Mouse (Mus musculus): ENCODE measurements at regions not wholly inside any gene's neighbourhood (a gene's known extent, or its start where the extent isn't known, plus 50 kb on each side); places are given as distances from the start of the nearest gene placed in this dataset.

GRCm38 (mm10) chr16:74520501-74520900 lies 108.9 kb upstream of the Robo2 start:
- H3K4me3 ChIP-seq, result no peak overlapping the region
- no peaks in the 10 kb centered on the region for H3K27me3 ChIP-seq (ENCODE audit: low read depth, poor library complexity, severe bottlenecking)

GRCm38 (mm10) chr16:74517888-74518287 lies 106.3 kb upstream of the Robo2 start:
- Histone ChIP-seq H3K27me3 (ENCODE audit: low read depth, poor library complexity, severe bottlenecking) (no peaks in the 10 kb centered on the region), H3K9me3 (replicated peaks) (no peaks in the 10 kb centered on the region), H3K4me3 (no peak overlapping the region), H3K36me3 (no peaks in the 10 kb centered on the region), H3K4me1 (no peaks in the 10 kb centered on the region), H3K27ac (replicated peaks) (no peak overlapping the region)
- 87% methylated on average over 1 of the region's 1 CpGs for WGBS
- no peak for DNase-seq (ENCODE audit: low spot score)

More at GRCm38 (mm10) chr16:74520501-74520900, 108.9 kb upstream of the Robo2 start:
- Histone ChIP-seq H3K4me1 (no peaks in the 10 kb centered on the region), H3K36me3 (no peaks in the 10 kb centered on the region), H3K9me3 (replicated peaks) (no peaks in the 10 kb centered on the region), H3K27ac (replicated peaks) (no peak overlapping the region)
- no peak for DNase-seq (ENCODE audit: low spot score)
- 93% methylated on average over 4 of the region's 4 CpGs for WGBS

- no peaks in the 10 kb centered on the region for H3K27me3 ChIP-seq (ENCODE audit: low read depth, poor library complexity, severe bottlenecking)
- no peaks in the 10 kb centered on the region for H3K9me3 ChIP-seq (replicated peaks)
- no peaks in the 10 kb centered on the region for H3K36me3 ChIP-seq
- H3K4me3 ChIP-seq, result no peak overlapping the region
- H3K27ac ChIP-seq (replicated peaks), result no peak overlapping the region
- DNase-seq (ENCODE audit: low spot score), result no peak
- WGBS, result 93% methylated on average over 4 of the region's 4 CpGs
- no peaks in the 10 kb centered on the region for H3K4me1 ChIP-seq
Observed at GRCm38 (mm10) chr16:74517374-74517773, 105.7 kb upstream of the Robo2 start.

DNA sequence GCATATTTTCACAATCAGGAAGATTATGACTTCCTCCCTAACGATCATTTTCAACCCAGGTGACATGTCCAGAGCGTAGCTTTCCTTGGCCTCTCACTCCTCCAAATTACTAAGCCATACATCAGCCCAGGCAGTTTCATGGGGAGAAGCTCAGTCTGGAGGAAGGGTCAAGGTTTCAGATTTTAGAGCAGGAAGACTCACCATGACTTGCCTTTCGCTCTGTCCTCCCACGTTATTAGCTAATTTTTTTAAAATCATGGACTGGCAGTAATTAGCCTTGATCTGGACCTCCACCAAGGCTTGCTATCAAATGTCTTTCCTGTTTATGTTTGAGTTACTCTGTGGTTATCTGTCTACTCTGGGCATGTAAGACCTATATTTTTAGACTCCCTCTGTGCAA lies 102.9 kb upstream of the Robo2 start:
- H3K36me3 ChIP-seq, result no peaks in the 10 kb centered on the region
- 79% methylated on average over 4 of the region's 4 CpGs for WGBS
- H3K27ac ChIP-seq (replicated peaks), result no peak overlapping the region
- no peaks in the 10 kb centered on the region for H3K9me3 ChIP-seq (replicated peaks)
- DNase-seq (ENCODE audit: low spot score), result no peak
- H3K4me1 ChIP-seq, result no peaks in the 10 kb centered on the region
- H3K27me3 ChIP-seq (ENCODE audit: low read depth, poor library complexity, severe bottlenecking), result no peaks in the 10 kb centered on the region
- no peak overlapping the region for H3K4me3 ChIP-seq

DNA sequence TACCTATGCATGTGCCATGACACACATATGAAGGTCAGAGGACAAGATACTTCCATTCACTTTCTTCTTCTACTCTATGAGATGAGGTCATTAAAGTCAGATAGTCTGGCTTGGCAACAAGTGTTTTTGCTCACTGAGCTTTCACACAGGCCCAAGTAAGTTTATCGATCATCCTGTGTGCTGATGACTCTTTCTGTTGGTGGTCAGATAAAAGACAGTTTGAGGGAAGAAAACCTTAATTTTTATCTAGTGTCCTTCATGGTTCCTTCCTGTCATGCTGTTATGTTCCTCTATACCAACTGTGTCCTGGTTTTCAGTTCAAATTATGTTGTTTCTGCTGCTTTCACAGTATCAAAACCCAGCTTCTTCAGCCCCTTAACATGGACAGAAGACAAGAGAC lies 98.8 kb upstream of the Robo2 start:
- WGBS, result 94% methylated on average over 1 of the region's 1 CpGs
- no peaks in the 10 kb centered on the region for H3K27me3 ChIP-seq (ENCODE audit: low read depth, poor library complexity, severe bottlenecking)

DNA sequence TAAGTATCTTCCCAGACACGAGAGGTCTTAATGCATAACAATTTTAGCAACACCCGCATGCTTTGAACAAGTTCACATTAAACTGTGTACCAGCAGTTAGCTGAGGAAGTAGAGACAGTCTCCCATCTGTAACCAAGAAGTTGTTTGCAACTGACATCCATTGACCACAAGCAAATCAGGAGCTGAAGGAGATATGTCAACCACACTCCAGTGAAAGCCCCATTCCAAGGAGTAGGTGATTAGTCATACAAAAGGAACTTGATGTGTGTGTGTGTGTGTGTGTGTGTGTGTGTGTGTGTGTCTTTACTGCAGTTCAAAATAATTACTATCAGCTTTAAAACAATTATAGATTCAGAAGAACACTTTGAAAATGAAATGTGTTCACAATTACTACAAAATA lies 97.9 kb upstream of the Robo2 start:
- DNase-seq (ENCODE audit: low spot score), result no peak
- H3K36me3 ChIP-seq, result no peaks in the 10 kb centered on the region
- H3K27ac ChIP-seq (replicated peaks), result no peak overlapping the region
- H3K9me3 ChIP-seq (replicated peaks), result no peaks in the 10 kb centered on the region
- 95% methylated on average over 2 of the region's 2 CpGs for WGBS
- H3K4me3 ChIP-seq, result no peak overlapping the region
- no peaks in the 10 kb centered on the region for H3K4me1 ChIP-seq
- no peaks in the 10 kb centered on the region for H3K27me3 ChIP-seq (ENCODE audit: low read depth, poor library complexity, severe bottlenecking)

More for the DNA sequence above, 98.8 kb upstream of the Robo2 start:
- no peak overlapping the region for H3K27ac ChIP-seq (replicated peaks)
- H3K9me3 ChIP-seq (replicated peaks), result no peaks in the 10 kb centered on the region
- DNase-seq (ENCODE audit: low spot score), result no peak
- H3K4me1 ChIP-seq, result no peaks in the 10 kb centered on the region
- H3K4me3 ChIP-seq, result no peak overlapping the region
- H3K36me3 ChIP-seq, result no peaks in the 10 kb centered on the region

- no peaks in the 10 kb centered on the region for H3K27me3 ChIP-seq (ENCODE audit: low read depth, poor library complexity, severe bottlenecking)
- no peak for DNase-seq (ENCODE audit: low spot score)
- H3K4me1 ChIP-seq, result no peaks in the 10 kb centered on the region
- no peak overlapping the region for H3K27ac ChIP-seq (replicated peaks)
- H3K4me3 ChIP-seq, result no peak overlapping the region
- no peaks in the 10 kb centered on the region for H3K36me3 ChIP-seq
- no peaks in the 10 kb centered on the region for H3K9me3 ChIP-seq (replicated peaks)
Observed at GRCm38 (mm10) chr16:74506719-74507118, 95.1 kb upstream of the Robo2 start.

DNA sequence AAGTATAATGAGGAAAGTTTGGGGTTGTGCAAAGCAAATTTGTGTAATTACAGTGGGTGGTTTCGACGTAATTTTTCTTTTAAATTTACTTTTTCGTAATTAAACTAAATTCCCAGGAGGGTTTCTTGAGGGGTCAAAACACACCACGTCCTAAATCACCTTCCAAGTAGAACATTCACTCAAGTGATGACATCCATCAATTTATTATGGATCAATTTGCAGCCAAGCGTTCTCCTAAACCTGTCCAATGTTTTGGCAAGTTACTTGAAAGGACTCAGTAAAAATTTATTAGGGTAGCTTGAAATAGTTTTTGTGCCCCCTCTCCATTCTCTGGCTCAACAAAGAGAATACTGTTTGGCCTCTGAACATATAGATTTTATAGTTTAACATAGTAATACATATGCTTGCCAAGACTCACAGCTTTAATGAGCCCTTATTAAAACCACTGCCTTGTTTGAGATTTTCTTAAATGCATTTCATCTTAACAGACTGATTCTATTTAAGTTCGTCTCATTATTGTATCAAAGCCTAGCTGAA lies 94.6 kb upstream of the Robo2 start:
- Histone ChIP-seq H3K36me3 (no peaks in the 10 kb centered on the region), H3K4me1 (no peaks in the 10 kb centered on the region), H3K9me3 (replicated peaks) (no peaks in the 10 kb centered on the region), H3K4me3 (no peak overlapping the region), H3K27me3 (ENCODE audit: low read depth, poor library complexity, severe bottlenecking) (no peaks in the 10 kb centered on the region), H3K27ac (replicated peaks) (no peak overlapping the region)
- 89% methylated on average over 6 of the region's 6 CpGs for WGBS
- DNase-seq (ENCODE audit: low spot score), result no peak

GRCm38 (mm10) chr16:74504426-74504825 lies 92.8 kb upstream of the Robo2 start:
- 89% methylated on average over 5 of the region's 5 CpGs for WGBS
- H3K4me3 ChIP-seq, result no peak overlapping the region
- no peaks in the 10 kb centered on the region for H3K27me3 ChIP-seq (ENCODE audit: low read depth, poor library complexity, severe bottlenecking)
- no peaks in the 10 kb centered on the region for H3K36me3 ChIP-seq
- DNase-seq (ENCODE audit: low spot score), result no peak
- H3K4me1 ChIP-seq, result no peaks in the 10 kb centered on the region
- no peaks in the 10 kb centered on the region for H3K9me3 ChIP-seq (replicated peaks)
- H3K27ac ChIP-seq (replicated peaks), result no peak overlapping the region

DNA sequence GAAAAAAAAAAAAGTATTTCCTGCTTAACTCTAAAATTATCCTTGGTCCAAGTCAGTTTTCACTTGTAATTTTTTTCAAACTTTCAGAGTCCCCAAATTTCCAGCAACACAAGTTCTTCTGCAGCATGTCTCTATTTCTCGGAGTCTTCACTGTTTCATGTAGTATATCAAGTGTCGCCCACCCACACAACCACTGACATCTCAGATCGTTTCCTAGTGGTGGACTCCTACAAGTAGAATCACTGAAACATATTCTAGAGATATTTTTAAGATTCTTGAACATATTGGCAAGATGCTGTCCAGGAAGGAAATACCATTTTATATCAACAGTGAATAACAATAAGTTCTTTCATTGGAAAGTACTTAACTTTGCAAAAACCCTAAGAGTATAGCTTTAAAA lies 89.1 kb upstream of the Robo2 start:
- Histone ChIP-seq H3K27me3 (ENCODE audit: low read depth, poor library complexity, severe bottlenecking) (no peaks in the 10 kb centered on the region), H3K4me3 (no peak overlapping the region), H3K27ac (replicated peaks) (no peak overlapping the region), H3K4me1 (no peaks in the 10 kb centered on the region), H3K9me3 (replicated peaks) (no peaks in the 10 kb centered on the region), H3K36me3 (no peaks in the 10 kb centered on the region)
- no peak for DNase-seq (ENCODE audit: low spot score)
- WGBS, result 88% methylated on average over 3 of the region's 3 CpGs

GRCm38 (mm10) chr16:74467745-74468420 lies 56.3 kb upstream of the Robo2 start:
- H3K36me3 ChIP-seq, result no peaks in the 10 kb centered on the region
- no peak overlapping the region for H3K27ac ChIP-seq (replicated peaks)
- 43% methylated on average over 6 of the region's 6 CpGs for WGBS
- DNase-seq (ENCODE audit: low spot score), result no peak
- no peak overlapping the region for H3K4me3 ChIP-seq
- no peaks in the 10 kb centered on the region for H3K9me3 ChIP-seq (replicated peaks)
- no peaks in the 10 kb centered on the region for H3K27me3 ChIP-seq (ENCODE audit: low read depth, poor library complexity, severe bottlenecking)
- peaks cover 11% of the 10 kb centered on the region for H3K4me1 ChIP-seq

GRCm38 (mm10) chr16:74467159-74467558 lies 55.5 kb upstream of the Robo2 start:
- 87% methylated on average over 7 of the region's 7 CpGs for WGBS
- no peak overlapping the region for H3K27ac ChIP-seq (replicated peaks)
- H3K9me3 ChIP-seq (replicated peaks), result no peaks in the 10 kb centered on the region
- H3K36me3 ChIP-seq, result no peaks in the 10 kb centered on the region
- no peak overlapping the region for H3K4me3 ChIP-seq
- no peak for DNase-seq (ENCODE audit: low spot score)
- H3K27me3 ChIP-seq (ENCODE audit: low read depth, poor library complexity, severe bottlenecking), result no peaks in the 10 kb centered on the region
- peaks cover 11% of the 10 kb centered on the region for H3K4me1 ChIP-seq

DNA sequence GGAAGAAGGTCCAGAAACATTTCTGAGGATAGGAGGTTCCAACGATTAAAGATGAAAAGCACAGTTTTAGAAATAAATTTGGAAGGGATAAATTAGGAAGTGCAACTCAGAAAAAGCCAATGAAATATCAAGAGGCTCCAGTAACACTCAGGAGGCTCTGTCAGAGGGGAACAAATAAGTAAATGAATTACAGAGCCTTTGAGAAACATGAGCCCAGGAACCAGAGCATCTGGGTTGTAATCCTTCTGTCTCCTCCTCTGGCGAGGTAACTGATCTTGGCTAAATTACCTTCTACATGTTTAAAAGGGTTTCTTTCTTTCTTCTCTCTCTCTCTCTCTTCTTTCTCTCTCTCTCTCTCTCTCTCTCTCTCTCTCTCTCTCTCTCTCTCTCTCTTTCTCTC lies 53.2 kb upstream of the Robo2 start:
- Histone ChIP-seq H3K9me3 (replicated peaks) (no peaks in the 10 kb centered on the region), H3K4me3 (no peak overlapping the region), H3K4me1 (peaks cover 11% of the 10 kb centered on the region), H3K27ac (replicated peaks) (no peak overlapping the region), H3K36me3 (no peaks in the 10 kb centered on the region), H3K27me3 (ENCODE audit: low read depth, poor library complexity, severe bottlenecking) (no peaks in the 10 kb centered on the region)
- WGBS, result 61% methylated on average over 2 of the region's 2 CpGs
- DNase-seq (ENCODE audit: low spot score), result no peak

DNA sequence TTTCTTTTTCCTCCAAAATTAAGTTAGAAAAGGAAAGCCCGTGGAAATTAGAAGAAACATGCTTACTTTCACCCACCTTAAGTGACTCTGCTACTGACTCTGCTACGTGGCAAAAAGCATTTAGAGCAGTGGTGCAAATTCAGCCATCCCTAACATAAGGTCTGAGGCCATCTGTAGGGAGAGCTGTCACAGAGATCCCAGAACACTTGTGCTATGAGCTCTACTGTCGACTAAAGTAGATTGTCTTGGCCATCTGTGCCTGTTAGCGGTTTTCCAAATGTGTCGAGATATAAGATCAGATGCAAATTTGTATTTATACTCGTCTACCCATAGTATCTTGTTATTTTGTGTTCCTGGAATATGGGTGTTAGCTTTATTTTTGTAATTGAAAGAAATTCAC lies 52.7 kb upstream of the Robo2 start:
- no peaks in the 10 kb centered on the region for H3K27me3 ChIP-seq (ENCODE audit: low read depth, poor library complexity, severe bottlenecking)
- peaks cover 11% of the 10 kb centered on the region for H3K4me1 ChIP-seq
- H3K4me3 ChIP-seq, result no peak overlapping the region
- 78% methylated on average over 6 of the region's 6 CpGs for WGBS
- no peaks in the 10 kb centered on the region for H3K9me3 ChIP-seq (replicated peaks)
- no peak overlapping the region for H3K27ac ChIP-seq (replicated peaks)
- DNase-seq (ENCODE audit: low spot score), result no peak
- no peaks in the 10 kb centered on the region for H3K36me3 ChIP-seq
